Mouse (Mus musculus): ENCODE results near the gene Sema6d. TPM values are rescaled to one million over a fixed set of nuclear protein-coding genes. Genes with fewer than 3 reads are reported as not detected.

Sema6d gene
- polyA plus RNA-seq, 1 experiment from 2014 or later, result 27.7 TPM

DNA sequence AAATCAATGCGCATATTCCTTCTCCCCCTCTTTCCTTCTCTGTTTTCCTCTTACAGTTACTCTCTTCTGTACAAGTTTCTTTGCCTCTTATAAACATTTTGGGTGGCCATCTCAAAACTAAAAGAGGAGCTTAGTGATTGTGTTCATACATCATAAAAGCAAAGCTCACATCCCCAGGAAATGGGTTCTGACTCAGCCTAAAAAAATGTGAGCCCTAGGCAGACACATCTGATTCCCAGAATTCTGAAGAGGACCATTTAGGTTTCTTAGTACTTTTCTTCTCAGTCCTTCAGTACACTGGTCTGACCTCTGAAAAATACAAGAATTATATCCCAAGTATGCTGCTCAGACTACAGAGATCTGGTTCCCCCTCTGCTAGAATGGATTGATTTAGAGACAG is 78.6 kb downstream of the Sema6d start:
- no peaks in the 10 kb centered on the region for H3K27me3 ChIP-seq (ENCODE audit: control insufficient read depth, insufficient read depth, low read length)
- H3K9me3 ChIP-seq (ENCODE audit: control insufficient read depth, low read length), result no peaks in the 10 kb centered on the region
- no peak for ATAC-seq (ENCODE audit: insufficient number of reproducible peaks, insufficient read depth, low FRiP score, low read depth)
- WGBS, result 100% methylated on average over 1 of the region's 1 CpGs
- no peaks in the 10 kb centered on the region for H3K36me3 ChIP-seq (ENCODE audit: control insufficient read depth, insufficient read depth, low read length)
- H3K9ac ChIP-seq (ENCODE audit: low read length), result no peak overlapping the region
- no peak overlapping the region for H3K27ac ChIP-seq (replicated peaks in 1 of 2; ENCODE audit: control insufficient read depth in 1 of 2, insufficient read depth in 1 of 2, low read depth in 2 of 2, low read length in 2 of 2)
- no peak overlapping the region for H3K4me2 ChIP-seq (ENCODE audit: low read length)
- no peaks in the 10 kb centered on the region for H3K4me1 ChIP-seq (ENCODE audit: control insufficient read depth in 2 of 2, insufficient read depth in 2 of 2, low read length in 2 of 2)
- H3K4me3 ChIP-seq (ENCODE audit: control insufficient read depth in 1 of 2, insufficient read depth in 1 of 2, low read depth in 1 of 2, low read length in 2 of 2), result no peak overlapping the region

DNA sequence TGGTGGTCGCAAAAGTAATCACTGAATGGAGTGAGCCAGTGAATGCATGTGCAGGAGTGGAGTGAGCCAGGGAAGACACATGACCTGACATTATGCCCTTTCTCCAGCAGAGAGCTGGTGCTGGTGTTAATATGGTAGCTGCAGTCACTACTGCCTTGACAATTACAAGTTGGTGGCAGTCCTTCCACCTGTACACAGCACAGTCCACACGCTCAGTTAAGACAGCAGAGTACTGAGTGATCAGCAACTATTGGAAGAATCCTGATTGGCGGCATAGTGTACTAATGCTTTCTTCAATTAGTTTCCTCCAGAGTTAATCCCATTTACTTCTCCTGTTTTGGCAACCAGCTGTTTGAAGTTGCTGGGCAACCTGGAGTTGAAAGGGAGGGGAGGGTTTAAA is 81.9 kb downstream of the Sema6d start:
- Histone ChIP-seq H3K4me2 (ENCODE audit: low read length) (no peak overlapping the region), H3K27me3 (ENCODE audit: control insufficient read depth, insufficient read depth, low read length) (no peaks in the 10 kb centered on the region), H3K4me3 (ENCODE audit: control insufficient read depth in 1 of 2, insufficient read depth in 1 of 2, low read depth in 1 of 2, low read length in 2 of 2) (no peak overlapping the region), H3K9me3 (ENCODE audit: control insufficient read depth, low read length) (no peaks in the 10 kb centered on the region), H3K27ac (replicated peaks in 1 of 2; ENCODE audit: control insufficient read depth in 1 of 2, insufficient read depth in 1 of 2, low read depth in 2 of 2, low read length in 2 of 2) (no peak overlapping the region), H3K9ac (ENCODE audit: low read length) (no peak overlapping the region), H3K4me1 (ENCODE audit: control insufficient read depth in 2 of 2, insufficient read depth in 2 of 2, low read length in 2 of 2) (no peaks in the 10 kb centered on the region), H3K36me3 (ENCODE audit: control insufficient read depth, insufficient read depth, low read length) (no peaks in the 10 kb centered on the region)
- WGBS, result 74% methylated on average over 3 of the region's 3 CpGs
- ATAC-seq (ENCODE audit: insufficient number of reproducible peaks, insufficient read depth, low FRiP score, low read depth), result no peak

- no peaks in the 10 kb centered on the region for H3K9me3 ChIP-seq (ENCODE audit: control insufficient read depth, low read length)
- no peak overlapping the region for H3K9ac ChIP-seq (ENCODE audit: low read length)
- H3K4me2 ChIP-seq (ENCODE audit: low read length), result no peak overlapping the region
- H3K27me3 ChIP-seq (ENCODE audit: control insufficient read depth, insufficient read depth, low read length), result no peaks in the 10 kb centered on the region
- WGBS, result 47% methylated on average over 1 of the region's 1 CpGs
- H3K36me3 ChIP-seq (ENCODE audit: control insufficient read depth, insufficient read depth, low read length), result no peaks in the 10 kb centered on the region
- no peak overlapping the region for H3K4me3 ChIP-seq (ENCODE audit: control insufficient read depth in 1 of 2, insufficient read depth in 1 of 2, low read depth in 1 of 2, low read length in 2 of 2)
- H3K27ac ChIP-seq (replicated peaks in 1 of 2; ENCODE audit: control insufficient read depth in 1 of 2, insufficient read depth in 1 of 2, low read depth in 2 of 2, low read length in 2 of 2), result no peak overlapping the region
- no peak for ATAC-seq (ENCODE audit: insufficient number of reproducible peaks, insufficient read depth, low FRiP score, low read depth)
- no peaks in the 10 kb centered on the region for H3K4me1 ChIP-seq (ENCODE audit: control insufficient read depth in 2 of 2, insufficient read depth in 2 of 2, low read length in 2 of 2)
Observed at GRCm38 (mm10) chr2:124176265-124176664, 86.5 kb downstream of the Sema6d start.

GRCm38 (mm10) chr2:124176711-124177169 is 87.0 kb downstream of the Sema6d start:
- Histone ChIP-seq H3K4me1 (ENCODE audit: control insufficient read depth in 2 of 2, insufficient read depth in 2 of 2, low read length in 2 of 2) (no peaks in the 10 kb centered on the region), H3K9me3 (ENCODE audit: control insufficient read depth, low read length) (no peaks in the 10 kb centered on the region), H3K4me3 (ENCODE audit: control insufficient read depth in 1 of 2, insufficient read depth in 1 of 2, low read depth in 1 of 2, low read length in 2 of 2) (no peak overlapping the region), H3K9ac (ENCODE audit: low read length) (no peak overlapping the region), H3K36me3 (ENCODE audit: control insufficient read depth, insufficient read depth, low read length) (no peaks in the 10 kb centered on the region), H3K4me2 (ENCODE audit: low read length) (no peak overlapping the region), H3K27ac (replicated peaks in 1 of 2; ENCODE audit: control insufficient read depth in 1 of 2, insufficient read depth in 1 of 2, low read depth in 2 of 2, low read length in 2 of 2) (no peak overlapping the region), H3K27me3 (ENCODE audit: control insufficient read depth, insufficient read depth, low read length) (no peaks in the 10 kb centered on the region)
- no peak for ATAC-seq (ENCODE audit: insufficient number of reproducible peaks, insufficient read depth, low FRiP score, low read depth)
- WGBS, result 87% methylated on average over 4 of the region's 4 CpGs

DNA sequence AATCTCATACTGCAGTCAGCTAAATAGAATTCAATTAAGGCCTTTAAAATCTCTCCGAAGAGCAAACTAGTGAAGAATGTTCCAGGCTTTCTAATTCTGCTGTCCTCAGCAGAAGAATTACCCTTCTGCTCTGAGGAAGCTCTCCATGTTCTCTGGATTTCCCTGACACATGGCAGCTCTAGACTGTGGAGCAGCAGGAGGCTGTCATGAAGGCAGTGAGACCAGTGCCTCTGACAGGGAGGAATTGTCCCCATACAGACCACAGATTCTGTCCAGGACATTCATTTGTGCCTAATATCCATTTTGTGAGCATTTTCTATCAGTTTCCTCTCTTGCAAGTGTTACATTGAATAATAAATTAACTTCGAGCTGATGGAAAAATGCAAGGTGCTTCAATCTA is 99.5 kb downstream of the Sema6d start:
- Histone ChIP-seq H3K4me2 (ENCODE audit: low read length) (no peak overlapping the region), H3K9me3 (ENCODE audit: control insufficient read depth, low read length) (no peaks in the 10 kb centered on the region), H3K4me1 (ENCODE audit: control insufficient read depth in 2 of 2, insufficient read depth in 2 of 2, low read length in 2 of 2) (peaks cover 0 to 7% of the 10 kb centered on the region in 2 experiments; a peak in 1 of 4 replicates), H3K9ac (ENCODE audit: low read length) (no peak overlapping the region), H3K36me3 (ENCODE audit: control insufficient read depth, insufficient read depth, low read length) (no peaks in the 10 kb centered on the region), H3K27ac (replicated peaks in 1 of 2; ENCODE audit: control insufficient read depth in 1 of 2, insufficient read depth in 1 of 2, low read depth in 2 of 2, low read length in 2 of 2) (no peak overlapping the region), H3K27me3 (ENCODE audit: control insufficient read depth, insufficient read depth, low read length) (no peaks in the 10 kb centered on the region), H3K4me3 (ENCODE audit: control insufficient read depth in 1 of 2, insufficient read depth in 1 of 2, low read depth in 1 of 2, low read length in 2 of 2) (no peak overlapping the region)
- WGBS, result 82% methylated on average over 2 of the region's 2 CpGs
- no peak for ATAC-seq (ENCODE audit: insufficient number of reproducible peaks, insufficient read depth, low FRiP score, low read depth)

DNA sequence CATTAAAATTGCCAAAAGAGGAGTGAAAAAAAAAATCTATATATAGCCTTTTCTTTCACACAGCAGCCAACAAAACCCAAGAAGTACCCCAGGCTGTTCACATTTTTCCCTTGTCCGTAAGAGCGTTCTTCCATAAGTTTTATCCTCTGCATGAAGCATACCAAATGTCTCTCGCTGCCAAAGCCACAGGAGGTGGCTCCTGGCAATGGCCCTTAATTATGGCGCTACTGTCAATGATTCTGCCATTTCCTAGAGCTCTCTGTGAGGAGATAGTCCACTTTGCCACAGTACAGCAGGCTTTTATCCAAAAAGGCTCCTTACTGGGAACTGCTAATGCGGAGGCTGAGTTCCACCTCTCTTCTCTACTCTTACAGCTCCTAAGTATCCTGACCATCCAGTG is 104.3 kb downstream of the Sema6d start:
- 86% methylated on average over 5 of the region's 5 CpGs for WGBS
- H3K4me2 ChIP-seq (ENCODE audit: low read length), result no peak overlapping the region
- H3K9me3 ChIP-seq (ENCODE audit: control insufficient read depth, low read length), result no peaks in the 10 kb centered on the region
- no peaks in the 10 kb centered on the region for H3K4me1 ChIP-seq (ENCODE audit: control insufficient read depth in 2 of 2, insufficient read depth in 2 of 2, low read length in 2 of 2)
- no peak overlapping the region for H3K27ac ChIP-seq (replicated peaks in 1 of 2; ENCODE audit: control insufficient read depth in 1 of 2, insufficient read depth in 1 of 2, low read depth in 2 of 2, low read length in 2 of 2)
- H3K27me3 ChIP-seq (ENCODE audit: control insufficient read depth, insufficient read depth, low read length), result no peaks in the 10 kb centered on the region
- ATAC-seq (ENCODE audit: insufficient number of reproducible peaks, insufficient read depth, low FRiP score, low read depth), result no peak
- H3K36me3 ChIP-seq (ENCODE audit: control insufficient read depth, insufficient read depth, low read length), result no peaks in the 10 kb centered on the region
- no peak overlapping the region for H3K4me3 ChIP-seq (ENCODE audit: control insufficient read depth in 1 of 2, insufficient read depth in 1 of 2, low read depth in 1 of 2, low read length in 2 of 2)
- H3K9ac ChIP-seq (ENCODE audit: low read length), result no peak overlapping the region

- 84% methylated on average over 5 of the region's 5 CpGs for WGBS
- no peak for ATAC-seq (ENCODE audit: insufficient number of reproducible peaks, insufficient read depth, low FRiP score, low read depth)
- Histone ChIP-seq H3K9me3 (ENCODE audit: control insufficient read depth, low read length) (no peaks in the 10 kb centered on the region), H3K4me2 (ENCODE audit: low read length) (no peak overlapping the region), H3K9ac (ENCODE audit: low read length) (no peak overlapping the region), H3K27me3 (ENCODE audit: control insufficient read depth, insufficient read depth, low read length) (no peaks in the 10 kb centered on the region), H3K4me3 (ENCODE audit: control insufficient read depth in 1 of 2, insufficient read depth in 1 of 2, low read depth in 1 of 2, low read length in 2 of 2) (no peak overlapping the region), H3K36me3 (ENCODE audit: control insufficient read depth, insufficient read depth, low read length) (no peaks in the 10 kb centered on the region), H3K4me1 (ENCODE audit: control insufficient read depth in 2 of 2, insufficient read depth in 2 of 2, low read length in 2 of 2) (no peaks in the 10 kb centered on the region), H3K27ac (replicated peaks in 1 of 2; ENCODE audit: control insufficient read depth in 1 of 2, insufficient read depth in 1 of 2, low read depth in 2 of 2, low read length in 2 of 2) (no peak overlapping the region)
Observed at GRCm38 (mm10) chr2:124201493-124201892, 111.7 kb downstream of the Sema6d start.

GRCm38 (mm10) chr2:124202475-124202990 is 112.8 kb downstream of the Sema6d start:
- 48% methylated on average over 4 of the region's 4 CpGs for WGBS
- Histone ChIP-seq H3K36me3 (ENCODE audit: control insufficient read depth, insufficient read depth, low read length) (no peaks in the 10 kb centered on the region), H3K9ac (ENCODE audit: low read length) (no peak overlapping the region), H3K27me3 (ENCODE audit: control insufficient read depth, insufficient read depth, low read length) (no peaks in the 10 kb centered on the region), H3K27ac (replicated peaks in 1 of 2; ENCODE audit: control insufficient read depth in 1 of 2, insufficient read depth in 1 of 2, low read depth in 2 of 2, low read length in 2 of 2) (no peak overlapping the region), H3K4me1 (ENCODE audit: control insufficient read depth in 2 of 2, insufficient read depth in 2 of 2, low read length in 2 of 2) (no peaks in the 10 kb centered on the region), H3K4me2 (ENCODE audit: low read length) (no peak overlapping the region), H3K9me3 (ENCODE audit: control insufficient read depth, low read length) (no peaks in the 10 kb centered on the region), H3K4me3 (ENCODE audit: control insufficient read depth in 1 of 2, insufficient read depth in 1 of 2, low read depth in 1 of 2, low read length in 2 of 2) (no peak overlapping the region)
- no peak for ATAC-seq (ENCODE audit: insufficient number of reproducible peaks, insufficient read depth, low FRiP score, low read depth)

All from heart, embryonic 14.5 days (tissue).